Mouse (Mus musculus) hindbrain, embryonic 11.5 days (tissue): ENCODE results near the gene Shld2. TPM values are rescaled to one million over a fixed set of nuclear protein-coding genes. Genes with fewer than 3 reads are reported as not detected.
A peak's percentile ranks its signal among the peaks of the same experiment; 100 is the strongest.

Experiments
- ATAC-seq: fragments of 200-750 bp; cut with Nextera tagmentation; 2 replicates; pipeline ENCODE4 v1.8.0; 2017; ENCODE audit warnings: mild to moderate bottlenecking, moderate TSS enrichment, moderate library complexity; ENCODE audit not compliant: low FRiP score
- DNase-seq: peaks from one replicate; pipeline ENCODE4 v3.0.0-alpha.2; 2015; ENCODE audit warnings: low spot score
- H3K27ac ChIP-seq: fragments of 300-500 bp; sonication (generic); 2 replicates; pipeline ENCODE4 v1.5.1; 2014; ENCODE audit warnings: mild to moderate bottlenecking, low read depth, low read length
- H3K27me3 ChIP-seq: fragments of 300-500 bp; sonication (generic); 2 replicates; pipeline ENCODE4 v1.6.1; 2014; ENCODE audit warnings: mild to moderate bottlenecking, low read length, moderate library complexity, mixed read lengths; ENCODE audit not compliant: control insufficient read depth, insufficient read depth
- H3K36me3 ChIP-seq: fragments of 300-500 bp; sonication (generic); 2 replicates; pipeline ENCODE4 v1.6.1; 2014; ENCODE audit warnings: mild to moderate bottlenecking, low read length, moderate library complexity, mixed read lengths; ENCODE audit not compliant: control insufficient read depth, insufficient read depth
- H3K4me1 ChIP-seq: fragments of 300-500 bp; sonication (generic); replicated peaks from 2 replicates; pipeline ENCODE4 v1.6.1; 2014; ENCODE audit warnings: low read length, mixed read lengths; ENCODE audit not compliant: control insufficient read depth, insufficient read depth
- H3K4me2 ChIP-seq: fragments of 300-500 bp; sonication (generic); replicated peaks from 2 replicates; pipeline ENCODE4 v1.6.1; 2014; ENCODE audit warnings: mild to moderate bottlenecking, low read depth, low read length
- H3K4me3 ChIP-seq: fragments of 300-500 bp; sonication (generic); 2 replicates; pipeline ENCODE4 v1.5.1; 2014; ENCODE audit warnings: low read depth, low read length
- H3K9ac ChIP-seq: fragments of 300-500 bp; sonication (generic); 2 replicates; pipeline ENCODE4 v1.6.1; 2014; ENCODE audit warnings: low read depth, low read length
- H3K9me3 ChIP-seq: fragments of 300-500 bp; sonication (generic); 2 replicates; pipeline ENCODE4 v1.6.1; 2016; ENCODE audit warnings: low read length; ENCODE audit not compliant: control insufficient read depth
- WGBS: fragments of 180-500 bp; shearing (Covaris S2); extraction: QIAGEN DNeasy Blood & Tissue Kit; methylation state at CpG from one replicate; pipeline ENCODE4 v1.1.7; 2014; 5-methylcytosine and 5-hydroxymethylcytosine counted together
- polyA plus RNA-seq: library from polyadenylated mRNA; unstranded; fragments of >200 nt; fragmentation: Nextera tagmentation; extraction: Ambion mirVana; gene quantifications from 2 replicates; pipeline ENCODE4 v1.2.1, GENCODE M21; 2014

Shld2 gene
- polyA plus RNA-seq, 1 experiment from 2014 or later = 7.1 TPM

DNA sequence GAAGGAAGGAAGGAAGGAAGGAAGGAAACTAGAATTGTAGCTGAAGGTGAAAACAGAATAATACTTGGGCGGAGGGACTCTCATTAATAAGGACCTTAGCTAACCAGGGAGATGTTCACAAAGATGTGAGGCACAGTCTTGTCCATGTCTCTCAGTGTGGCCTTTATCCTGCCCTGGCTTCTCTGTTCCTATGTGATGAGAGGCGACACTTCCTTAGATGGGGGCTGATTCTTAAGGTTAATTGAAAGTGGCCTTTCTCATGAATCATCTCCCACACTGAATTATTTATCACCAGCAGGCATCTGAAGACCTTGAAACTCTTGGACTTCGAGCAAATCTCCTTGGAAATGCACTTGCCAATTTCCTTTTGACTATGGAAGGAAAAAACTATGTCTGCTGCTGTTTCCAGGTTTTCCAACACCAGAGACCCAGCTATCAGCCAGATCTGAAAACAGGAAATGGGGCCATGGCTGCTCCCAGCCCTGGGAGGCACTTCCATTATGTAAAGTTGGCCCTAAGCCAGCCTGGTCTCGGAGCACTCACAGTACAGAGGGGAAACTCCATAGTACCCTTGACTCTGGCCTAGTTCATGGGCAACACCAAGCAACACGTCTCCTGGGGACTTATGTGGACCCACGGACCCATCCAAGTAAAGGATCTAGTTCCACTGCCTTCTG, 94.7 kb downstream of the Shld2 start:
- DNase-seq = no peak
- no peaks in the 10 kb centered on the region for H3K9me3 ChIP-seq
- no peak overlapping the region for H3K4me3 ChIP-seq
- 73% methylated on average over 6 of the region's 6 CpGs for WGBS
- H3K4me1 ChIP-seq = no peaks in the 10 kb centered on the region
- no peak overlapping the region for H3K9ac ChIP-seq
- peaks cover 6% of the 10 kb centered on the region; the same call in 1 of the 2 replicates for H3K27me3 ChIP-seq
- no peak overlapping the region for H3K27ac ChIP-seq
- H3K4me2 ChIP-seq = no peak overlapping the region
- no peak for ATAC-seq
- no peaks in the 10 kb centered on the region for H3K36me3 ChIP-seq

DNA sequence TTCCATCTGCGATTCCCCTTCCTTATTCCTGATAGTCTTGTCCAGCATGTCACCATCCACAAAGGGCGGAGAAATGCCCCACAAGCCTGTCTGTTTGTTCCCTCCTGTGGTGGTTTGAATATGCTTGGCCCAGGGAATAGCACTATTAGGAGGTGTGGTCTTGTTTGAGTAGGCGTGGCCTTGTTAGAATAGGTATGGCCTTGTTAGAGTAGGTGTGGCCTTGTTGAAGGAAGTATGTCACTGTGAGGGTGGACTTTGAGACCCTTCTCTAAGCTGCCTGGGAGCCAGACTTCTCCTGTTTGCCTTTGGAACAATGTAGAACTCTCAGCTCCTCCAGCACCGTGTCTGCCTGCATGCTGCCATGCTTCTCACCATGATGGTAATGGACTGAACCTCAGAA, 100.4 kb downstream of the Shld2 start:
- H3K4me2 ChIP-seq = no peak overlapping the region
- DNase-seq (no peak), ATAC-seq (no peak)
- no peaks in the 10 kb centered on the region for H3K4me1 ChIP-seq
- H3K9ac ChIP-seq = no peak overlapping the region
- no peaks in the 10 kb centered on the region for H3K9me3 ChIP-seq
- H3K36me3 ChIP-seq = no peaks in the 10 kb centered on the region
- no peak overlapping the region for H3K27ac ChIP-seq
- no peak overlapping the region for H3K4me3 ChIP-seq
- H3K27me3 ChIP-seq = no peaks in the 10 kb centered on the region
- 92% methylated on average over 4 of the region's 4 CpGs for WGBS

DNA sequence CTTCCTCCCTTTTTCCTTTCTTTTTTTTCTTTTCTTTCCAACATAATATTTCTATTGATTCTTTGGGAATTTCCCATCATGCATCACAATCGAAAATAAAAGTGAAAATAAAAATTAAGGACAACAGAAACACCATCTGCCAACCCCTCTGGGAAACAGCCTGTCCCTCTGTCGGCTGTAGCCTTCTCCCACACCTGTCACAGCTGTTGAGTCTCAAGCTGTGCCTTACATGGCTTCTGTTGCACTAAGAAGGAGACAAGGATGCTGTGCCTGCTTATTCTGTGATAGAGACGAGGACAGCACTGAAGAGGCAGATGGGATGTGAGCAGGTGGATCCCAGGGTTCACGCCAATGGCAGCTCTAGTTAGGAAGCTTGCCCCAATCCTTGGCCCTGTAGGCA, 101.2 kb downstream of the Shld2 start:
- Histone ChIP-seq H3K9ac (no peak overlapping the region), H3K36me3 (no peaks in the 10 kb centered on the region), H3K4me3 (no peak overlapping the region), H3K9me3 (no peaks in the 10 kb centered on the region), H3K4me1 (no peaks in the 10 kb centered on the region), H3K4me2 (no peak overlapping the region), H3K27me3 (no peaks in the 10 kb centered on the region), H3K27ac (no peak overlapping the region)
- DNase-seq (no peak), ATAC-seq (no peak)
- whole genome bisulfite sequencing = 51% methylated on average over 4 of the region's 4 CpGs

DNA sequence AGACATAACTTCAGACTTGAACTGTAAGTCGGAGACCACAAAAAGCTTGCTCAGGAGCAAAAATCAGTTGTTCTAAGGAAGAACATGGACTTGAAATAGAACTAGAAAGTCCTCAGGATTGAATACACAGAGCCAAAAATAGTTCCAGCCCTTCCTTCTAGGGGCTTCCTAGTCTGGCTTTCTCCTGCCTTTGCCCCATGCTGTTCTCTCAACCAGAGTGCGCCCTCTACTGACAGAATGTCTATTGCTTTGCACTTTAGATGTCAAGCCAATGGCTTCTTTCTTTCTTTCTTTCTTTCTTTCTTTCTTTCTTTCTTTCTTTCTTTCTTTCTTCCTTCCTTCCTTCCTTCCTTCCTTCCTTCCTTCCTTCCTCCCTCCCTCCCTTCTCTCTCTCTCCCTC, 101.6 kb downstream of the Shld2 start:
- Histone ChIP-seq H3K36me3 (no peaks in the 10 kb centered on the region), H3K27ac (no peak overlapping the region), H3K9me3 (no peaks in the 10 kb centered on the region), H3K9ac (no peak overlapping the region), H3K4me2 (no peak overlapping the region), H3K27me3 (no peaks in the 10 kb centered on the region), H3K4me1 (no peaks in the 10 kb centered on the region), H3K4me3 (no peak overlapping the region)
- WGBS = 54% methylated on average over 2 of the region's 2 CpGs
- DNase-seq (peak; percentile 48), ATAC-seq (no peak)

DNA sequence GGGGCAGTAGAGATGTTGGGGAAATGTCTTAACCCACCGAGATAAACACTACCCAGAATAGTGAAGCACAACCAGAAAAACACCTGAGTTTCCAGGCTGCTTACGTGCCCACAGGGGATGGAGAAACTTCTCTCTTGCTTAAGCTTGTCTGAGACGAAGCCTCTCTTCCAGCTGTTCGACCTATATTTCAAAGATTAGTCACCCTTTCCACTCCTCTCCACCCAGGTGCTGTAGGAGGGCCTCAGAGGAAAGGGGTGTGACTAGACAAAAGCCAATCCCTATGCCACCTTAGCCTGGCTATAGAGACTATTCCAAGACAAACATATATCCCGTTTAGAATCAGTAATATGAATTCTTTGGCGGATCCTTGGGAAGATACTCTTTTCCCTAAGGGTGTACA, 102.3 kb downstream of the Shld2 start:
- Histone ChIP-seq H3K9me3 (no peaks in the 10 kb centered on the region), H3K9ac (no peak overlapping the region), H3K36me3 (no peaks in the 10 kb centered on the region), H3K4me1 (no peaks in the 10 kb centered on the region), H3K27ac (no peak overlapping the region), H3K27me3 (no peaks in the 10 kb centered on the region), H3K4me2 (no peak overlapping the region), H3K4me3 (no peak overlapping the region)
- ATAC-seq (no peak), DNase-seq (no peak)
- 87% methylated on average over 6 of the region's 6 CpGs for WGBS

DNA sequence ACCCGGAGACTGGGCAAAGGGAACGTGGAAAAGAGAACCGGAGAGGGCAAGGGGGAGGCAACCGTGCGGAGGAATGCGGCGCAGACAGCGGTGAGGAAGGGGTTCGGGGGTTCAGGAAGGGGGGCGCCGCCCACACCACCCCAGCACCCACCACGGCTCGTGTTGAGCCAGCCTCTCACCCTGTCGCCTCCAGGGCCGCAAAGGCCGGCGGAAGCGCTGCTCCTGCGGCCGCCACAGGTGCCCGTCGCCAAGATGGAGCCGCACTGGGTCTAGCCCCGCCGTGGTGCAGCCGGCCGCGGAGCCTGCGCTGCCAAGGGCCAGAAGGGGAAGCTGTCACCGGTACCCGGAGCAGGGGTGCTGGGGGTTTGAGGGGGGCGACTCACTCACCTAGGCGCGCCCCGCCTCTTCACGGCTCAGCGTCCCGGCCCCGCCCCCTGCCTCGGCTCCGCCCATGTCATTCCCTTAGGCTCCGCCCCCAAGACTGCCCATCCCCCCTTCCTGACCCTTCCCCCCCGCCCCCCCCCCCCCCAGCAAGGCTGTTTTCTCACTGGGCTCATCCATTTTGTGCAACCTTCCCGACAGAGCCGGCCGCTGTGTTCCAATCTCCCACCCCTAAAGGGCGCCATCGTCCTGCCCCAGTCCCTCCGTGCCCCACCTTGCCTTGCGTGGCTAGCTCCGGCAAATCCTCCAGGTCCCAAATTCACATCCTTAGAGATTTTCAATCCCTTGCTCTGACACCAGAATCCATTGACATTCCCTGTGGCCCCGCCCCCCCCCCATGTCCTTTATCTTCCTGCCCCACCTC, 108.9 kb downstream of the Shld2 start, which contains the start of gene Gprin2:
Gene Gprin2, minus strand, starts transcription at position 423 of the 805 bp plus-strand sequence.
- WGBS = 4% methylated on average over 42 of the region's 52 CpGs
- ATAC-seq = peak; percentile 72

DNA sequence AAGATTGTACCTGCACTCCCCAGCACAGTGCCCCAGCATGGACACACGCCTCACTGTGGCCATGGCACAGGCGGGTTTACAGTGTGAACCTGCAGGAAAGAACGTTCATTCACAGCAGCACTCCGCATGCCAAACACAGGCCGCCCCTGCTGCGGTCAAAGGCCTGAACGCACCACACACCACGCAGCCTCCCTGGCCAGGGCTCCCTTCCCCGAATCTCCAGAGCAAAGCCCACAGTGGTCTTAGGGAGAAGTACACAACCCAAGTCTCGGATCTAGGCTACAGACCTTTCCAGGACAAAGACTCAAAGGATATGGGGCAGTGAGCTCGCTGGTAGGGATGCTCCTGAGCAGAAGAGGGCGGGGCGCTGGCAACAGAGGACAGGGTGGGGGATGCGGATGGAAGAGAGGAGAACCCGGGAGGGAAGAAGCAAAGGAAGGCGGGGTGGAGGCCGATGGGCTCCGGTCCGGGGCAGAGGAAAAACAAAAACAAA, 109.5 kb downstream of the Shld2 start:
- Histone ChIP-seq H3K36me3 (no peaks in the 10 kb centered on the region), H3K4me3 (peak overlapping the region; percentile 70), H3K4me1 (no peaks in the 10 kb centered on the region), H3K9me3 (no peaks in the 10 kb centered on the region), H3K4me2 (peak overlapping the region; percentile 94), H3K9ac (peak overlapping the region; percentile 62), H3K27me3 (no peaks in the 10 kb centered on the region), H3K27ac (no peak overlapping the region)
- ATAC-seq = peak; percentile 77
- 2% methylated on average over 19 of the region's 19 CpGs for WGBS
- peak; percentile 61 for DNase-seq

More for the DNA sequence above, 108.9 kb downstream of the Shld2 start, which contains the start of gene Gprin2:
- peak; percentile 65 for DNase-seq
- Histone ChIP-seq H3K36me3 (no peaks in the 10 kb centered on the region), H3K4me2 (peak within 1 kb of the TSS; percentile 94), H3K9ac (peak within 1 kb of the TSS; percentile 62), H3K4me3 (peak within 1 kb of the TSS; percentile 70), H3K4me1 (no peaks in the 10 kb centered on the region), H3K9me3 (no peaks in the 10 kb centered on the region), H3K27ac (no peak within 1 kb of the TSS), H3K27me3 (no peaks in the 10 kb centered on the region)

DNA sequence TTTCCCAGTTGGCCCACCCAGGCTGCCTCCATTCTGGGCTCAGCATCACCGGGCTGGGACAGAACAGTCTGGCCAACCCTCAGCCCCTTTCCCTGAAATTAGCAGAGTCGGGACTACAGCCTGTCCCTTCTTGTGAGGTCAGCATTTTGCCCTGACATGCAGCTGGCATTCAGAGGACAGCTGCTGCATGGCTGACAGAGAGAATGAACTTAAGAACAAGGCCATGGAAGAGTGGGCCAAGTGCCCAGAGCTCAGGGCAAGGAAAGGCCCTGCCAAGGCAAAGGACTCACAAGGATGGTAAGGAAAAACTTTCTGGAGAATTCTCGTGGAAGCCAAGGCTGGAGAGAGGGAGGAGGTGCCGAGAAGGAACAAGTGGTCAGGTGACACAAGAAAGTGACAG, 113.6 kb downstream of the Shld2 start:
- H3K4me1 ChIP-seq = no peaks in the 10 kb centered on the region
- WGBS = 46% methylated on average over 4 of the region's 4 CpGs
- H3K27me3 ChIP-seq = no peaks in the 10 kb centered on the region
- H3K27ac ChIP-seq = no peak overlapping the region
- no peaks in the 10 kb centered on the region for H3K36me3 ChIP-seq
- DNase-seq (no peak), ATAC-seq (no peak)
- no peak overlapping the region for H3K9ac ChIP-seq
- H3K4me3 ChIP-seq = no peak overlapping the region
- no peaks in the 10 kb centered on the region for H3K9me3 ChIP-seq
- no peak overlapping the region for H3K4me2 ChIP-seq
